Mouse (Mus musculus) ES-E14 (cell line): ENCODE measurements around the gene Gad1. TPM values are rescaled to one million over a fixed set of nuclear protein-coding genes. Genes with fewer than 3 reads are reported as not detected.

Experiments
- DNase-seq: peaks from one replicate; pipeline ENCODE4 v3.0.0-alpha.2; 2013; ENCODE audit warnings: low read depth, low spot score
- H3K27ac ChIP-seq: 2 replicates; pipeline ENCODE4 v1.5.1; 2012; ENCODE audit warnings: low read depth, mild to moderate bottlenecking, low read length, moderate library complexity, mixed read lengths; ENCODE audit not compliant: poor library complexity, insufficient read depth, severe bottlenecking
- H3K36me3 ChIP-seq: 2 replicates; pipeline ENCODE4 v1.6.1; 2012; ENCODE audit warnings: mild to moderate bottlenecking, low read length, moderate library complexity, mixed read lengths; ENCODE audit not compliant: control insufficient read depth, poor library complexity, insufficient read depth, severe bottlenecking
- H3K4me1 ChIP-seq, 2 experiments: fragments of 150-350 bp in 1 of 2; sonication (generic) in 1 of 2; 2 replicates each; pipeline ENCODE4 v1.6.1; 2012; ENCODE audit warnings: low read length in 2 of 2, mild to moderate bottlenecking in 1 of 2, mixed read lengths in 1 of 2; ENCODE audit not compliant: control insufficient read depth in 2 of 2, insufficient read depth in 2 of 2, poor library complexity in 1 of 2
- H3K4me3 ChIP-seq, 2 experiments: fragments of 150-350 bp in 1 of 2; sonication (generic) in 1 of 2; 2 replicates each; pipeline ENCODE4 v1.5.1; 2012; ENCODE audit warnings: low read length in 2 of 2, low read depth in 1 of 2, mild to moderate bottlenecking in 1 of 2, mixed read lengths in 1 of 2; ENCODE audit not compliant: insufficient read depth in 1 of 2, poor library complexity in 1 of 2, severe bottlenecking in 1 of 2
- H3K9ac ChIP-seq: 2 replicates; pipeline ENCODE4 v1.6.1; 2012; ENCODE audit warnings: low read depth, mild to moderate bottlenecking, low read length, mixed read lengths; ENCODE audit not compliant: poor library complexity, insufficient read depth, severe bottlenecking
- H3K9me3 ChIP-seq: fragments of 150-350 bp; sonication (generic); 2 replicates; pipeline ENCODE4 v1.6.1; 2012; ENCODE audit warnings: low read depth, mild to moderate bottlenecking, low read length; ENCODE audit not compliant: control insufficient read depth, insufficient read depth
- CHD2 ChIP-seq: IDR thresholded peaks from 2 replicates; pipeline ENCODE4 v1.6.1; 2014; ENCODE audit warnings: mild to moderate bottlenecking, low read depth, low read length, inconsistent platforms
- HCFC1 ChIP-seq: IDR thresholded peaks from 2 replicates; pipeline ENCODE4 v1.6.1; 2012; ENCODE audit warnings: low read length, inconsistent platforms, borderline replicate concordance; ENCODE audit not compliant: insufficient read depth
- MAFK ChIP-seq: IDR thresholded peaks from 2 replicates; pipeline ENCODE4 v1.6.1; 2014; ENCODE audit warnings: mild to moderate bottlenecking, low read depth, low read length, inconsistent platforms; ENCODE audit not compliant: insufficient read depth
- ZC3H11A ChIP-seq: IDR thresholded peaks from 2 replicates; pipeline ENCODE4 v1.6.1; 2012; ENCODE audit warnings: low read depth, mild to moderate bottlenecking, inconsistent platforms, low read length, borderline replicate concordance
- ZNF384 ChIP-seq: IDR thresholded peaks from 2 replicates; pipeline ENCODE4 v1.6.1; 2012; ENCODE audit warnings: low read depth, low read length, inconsistent platforms
- in situ Hi-C, 2 experiments: fragments of 600-800 bp; cut with MboI; formaldehyde crosslinking; loops; one replicate each; pipeline ENCODE4 v1.15.1; 2025; ENCODE audit warnings: low sequenced_read_pairs in 2 of 2, inconsistent platforms in 1 of 2; ENCODE audit not compliant: unreplicated experiment in 2 of 2
- total RNA-seq: library from RNA; depleted of rRNA; stranded (reverse); fragments of 300-350 nt; gene quantifications from 2 replicates; pipeline ENCODE4 v1.2.3, GENCODE M21; 2012

The Gad1 gene
- total RNA-seq, 1 experiment = 1.0 TPM

- Histone ChIP-seq H3K4me3 (peak overlapping the region in 1 of 2 experiments; percentile 21; a peak in 2 of 4 replicates), H3K36me3 (no peaks in the 10 kb centered on the region), H3K9me3 (no peaks in the 10 kb centered on the region), H3K9ac (no peak overlapping the region), H3K4me1 (peaks cover 2 to 5% of the 10 kb centered on the region in 2 experiments), H3K27ac (no peak overlapping the region)
- DNase-seq = peak; percentile 91
- TF ChIP-seq CHD2 (0 out of 2 replicates have a peak, but pooled peaks have one; percentile 39), HCFC1 (0 out of 2 replicates have a peak, but pooled peaks have one; percentile 43), ZNF384 (no peak), ZC3H11A (no peak; the same call in 1 of the 2 replicates), MAFK (no peak)
- in situ Hi-C loops = loop anchor here in 1 of 2 experiments (25.0 kb wide), 1 partner anchor 422 kb away; no protein-coding TSS in a partner anchor
Observed at GRCm38 (mm10) chr2:70559520-70559919, 6.6 kb downstream of the Gad1 start.

GRCm38 (mm10) chr2:70561077-70561795 is 8.4 kb downstream of the Gad1 start:
- in situ Hi-C loops = loop anchor here (5.0 to 25.0 kb wide), 6 partner anchors 86 to 984 kb away; partner anchors contain the start of genes Dlx2 (in 2 of the 2), Lrp2 (in 1 of the 2) and Sp5 (in 1 of the 2)
- DNase-seq = no peak
- H3K4me1 ChIP-seq = peaks cover 5 to 10% of the 10 kb centered on the region in 2 experiments
- H3K4me3 ChIP-seq = peak overlapping the region; percentile 6 to 55; a peak in 2 of 4 replicates
- TF ChIP-seq ZNF384 (no peak), ZC3H11A (peak; percentile 88)
- H3K36me3 ChIP-seq = no peaks in the 10 kb centered on the region
- no peak overlapping the region for H3K9ac ChIP-seq
- no peak overlapping the region for H3K27ac ChIP-seq
- H3K9me3 ChIP-seq = no peaks in the 10 kb centered on the region

GRCm38 (mm10) chr2:70562011-70562491 is 9.2 kb downstream of the Gad1 start:
- H3K36me3 ChIP-seq = no peaks in the 10 kb centered on the region
- H3K27ac ChIP-seq = no peak overlapping the region
- no peak for DNase-seq
- peak overlapping the region; percentile 52 to 55 for H3K4me3 ChIP-seq
- peak overlapping the region; percentile 59 for H3K9ac ChIP-seq
- TF ChIP-seq ZNF384 (no peak), ZC3H11A (no peak), MAFK (no peak), HCFC1 (no peak), CHD2 (no peak)
- in situ Hi-C loops = loop anchor here (5.0 to 25.0 kb wide), 6 partner anchors 87 to 983 kb away; partner anchors contain the start of genes Dlx2 (in 2 of the 2), Lrp2 (in 1 of the 2) and Sp5 (in 1 of the 2)
- peaks cover 5 to 8% of the 10 kb centered on the region in 2 experiments for H3K4me1 ChIP-seq
- no peaks in the 10 kb centered on the region for H3K9me3 ChIP-seq

GRCm38 (mm10) chr2:70562611-70562980 is 9.7 kb downstream of the Gad1 start:
- TF ChIP-seq ZC3H11A (no peak), HCFC1 (no peak), ZNF384 (no peak), CHD2 (no peak), MAFK (no peak)
- Histone ChIP-seq H3K9ac (peak overlapping the region; percentile 59), H3K9me3 (no peaks in the 10 kb centered on the region), H3K36me3 (no peaks in the 10 kb centered on the region), H3K4me1 (peaks cover 5 to 9% of the 10 kb centered on the region in 2 experiments), H3K4me3 (peak overlapping the region; percentile 52 to 55), H3K27ac (no peak overlapping the region)
- no peak for DNase-seq
- in situ Hi-C loops = loop anchor here (5.0 to 25.0 kb wide), 6 partner anchors 88 to 982 kb away; partner anchors contain the start of genes Dlx2 (in 2 of the 2), Lrp2 (in 1 of the 2) and Sp5 (in 1 of the 2)
